19 mouse cellular contexts compared by ENCODE assay signal in genomic region chr10:53688952-53689584, GRCm38 (mm10). TPM values are rescaled to one million over a fixed set of nuclear protein-coding genes. Genes with fewer than 3 reads are reported as not detected.
A peak's percentile ranks its signal among the peaks of the same experiment; 100 is the strongest.
DNase-seq lines count a peak whose midpoint lies in the region; ATAC-seq and TF ChIP-seq lines count a peak whose summit lies in the region.
"Had no signal": no experiment of that assay in that cellular context is flagged by ENCODE, and none has a peak within 500 bp of the region (broad histone marks: within the 10 kb centered on the region; RNA-seq: fewer than 3 reads in every experiment).

No protein-coding gene starts in this region.

- H3K4me3 ChIP-seq in hindbrain, embryonic 12.5 days: no peak overlapping the region
- H3K4me3 ChIP-seq in hindbrain, embryonic 16.5 days (ENCODE audit: low read length): no peak overlapping the region
- H3K4me3 ChIP-seq in midbrain, embryonic 14.5 days (replicated peaks; ENCODE audit: low read depth, low read length): no peak overlapping the region
- no peak overlapping the region for H3K4me3 ChIP-seq in midbrain, postnatal 0 days (ENCODE audit: low read depth, low read length)
- no peak overlapping the region for H3K4me3 ChIP-seq in neural tube, embryonic 13.5 days
- H3K4me3 ChIP-seq: embryonic facial prominence, embryonic 13.5 days; forebrain, embryonic 12.5 days; heart, embryonic 10.5 days had no signal

- H3K27ac ChIP-seq in hindbrain, embryonic 12.5 days: no peak overlapping the region
- no peak overlapping the region for H3K27ac ChIP-seq in hindbrain, embryonic 16.5 days (ENCODE audit: low read depth, low read length)
- H3K27ac ChIP-seq in midbrain, embryonic 14.5 days (replicated peaks; ENCODE audit: low read depth, low read length): no peak overlapping the region
- H3K27ac ChIP-seq in midbrain, postnatal 0 days (ENCODE audit: low read depth, low read length): no peak overlapping the region
- H3K27ac ChIP-seq in neural tube, embryonic 13.5 days (replicated peaks): 0 out of 2 replicates have a peak overlapping the region, but pooled peaks have one; percentile 23
- H3K27ac ChIP-seq: embryonic facial prominence, embryonic 13.5 days; forebrain, embryonic 12.5 days; heart, embryonic 10.5 days had no signal

- no peaks in the 10 kb centered on the region for H3K36me3 ChIP-seq in hindbrain, embryonic 12.5 days
- no peaks in the 10 kb centered on the region for H3K36me3 ChIP-seq in hindbrain, embryonic 16.5 days (ENCODE audit: control insufficient read depth, insufficient read depth, low read length)
- no peaks in the 10 kb centered on the region for H3K36me3 ChIP-seq in midbrain, embryonic 14.5 days (ENCODE audit: control insufficient read depth, insufficient read depth, low read length)
- H3K36me3 ChIP-seq in midbrain, postnatal 0 days (ENCODE audit: insufficient read depth, low read length): no peaks in the 10 kb centered on the region
- 0 out of 2 replicates have a peak, but pooled peaks cover 6% of the 10 kb centered on the region for H3K36me3 ChIP-seq in neural tube, embryonic 13.5 days
- H3K36me3 ChIP-seq: embryonic facial prominence, embryonic 13.5 days; forebrain, embryonic 12.5 days; heart, embryonic 10.5 days had no signal

- no peak for TF ChIP-seq CTCF in midbrain, postnatal 0 days (IDR thresholded peaks at IDR 0.05)

- H3K9ac ChIP-seq in hindbrain, embryonic 12.5 days: no peak overlapping the region
- no peak overlapping the region for H3K9ac ChIP-seq in hindbrain, embryonic 16.5 days (ENCODE audit: low read depth, low read length)
- H3K9ac ChIP-seq in midbrain, embryonic 14.5 days (replicated peaks; ENCODE audit: low read length): no peak overlapping the region
- no peak overlapping the region for H3K9ac ChIP-seq in midbrain, postnatal 0 days (replicated peaks; ENCODE audit: low read length, poor library complexity, severe bottlenecking)
- no peak overlapping the region for H3K9ac ChIP-seq in neural tube, embryonic 13.5 days
- H3K9ac ChIP-seq: embryonic facial prominence, embryonic 13.5 days; forebrain, embryonic 12.5 days had no signal

- H3K27me3 ChIP-seq in hindbrain, embryonic 12.5 days: no peaks in the 10 kb centered on the region
- no peaks in the 10 kb centered on the region for H3K27me3 ChIP-seq in hindbrain, embryonic 16.5 days (replicated peaks; ENCODE audit: control insufficient read depth, insufficient read depth, low read length)
- no peaks in the 10 kb centered on the region for H3K27me3 ChIP-seq in midbrain, embryonic 14.5 days (ENCODE audit: control insufficient read depth, insufficient read depth, low read length)
- no peaks in the 10 kb centered on the region for H3K27me3 ChIP-seq in midbrain, postnatal 0 days (ENCODE audit: insufficient read depth, low read length)
- H3K27me3 ChIP-seq in neural tube, embryonic 13.5 days: no peaks in the 10 kb centered on the region
- H3K27me3 ChIP-seq: embryonic facial prominence, embryonic 13.5 days; forebrain, embryonic 12.5 days had no signal

- no peaks in the 10 kb centered on the region for H3K4me1 ChIP-seq in hindbrain, embryonic 12.5 days
- no peaks in the 10 kb centered on the region for H3K4me1 ChIP-seq in hindbrain, embryonic 16.5 days (ENCODE audit: control insufficient read depth, insufficient read depth, low read depth, low read length)
- H3K4me1 ChIP-seq in midbrain, embryonic 14.5 days (ENCODE audit: control insufficient read depth, insufficient read depth, low read length): no peaks in the 10 kb centered on the region
- no peaks in the 10 kb centered on the region for H3K4me1 ChIP-seq in midbrain, postnatal 0 days (ENCODE audit: insufficient read depth, low read length)
- peaks cover 20% of the 10 kb centered on the region for H3K4me1 ChIP-seq in neural tube, embryonic 13.5 days (replicated peaks)
- H3K4me1 ChIP-seq: embryonic facial prominence, embryonic 13.5 days; forebrain, embryonic 12.5 days had no signal

- no peaks in the 10 kb centered on the region for H3K9me3 ChIP-seq in hindbrain, embryonic 12.5 days (replicated peaks)
- H3K9me3 ChIP-seq in hindbrain, embryonic 16.5 days (ENCODE audit: control insufficient read depth, low read length): no peaks in the 10 kb centered on the region
- H3K9me3 ChIP-seq in midbrain, embryonic 14.5 days (ENCODE audit: control insufficient read depth, low read length): no peaks in the 10 kb centered on the region
- 0 out of 2 replicates have a peak, but pooled peaks cover 3% of the 10 kb centered on the region for H3K9me3 ChIP-seq in midbrain, postnatal 0 days (ENCODE audit: low read length)
- peaks cover 5% of the 10 kb centered on the region; the same call in 1 of the 2 replicates for H3K9me3 ChIP-seq in neural tube, embryonic 13.5 days
- H3K9me3 ChIP-seq: embryonic facial prominence, embryonic 13.5 days; forebrain, embryonic 12.5 days; heart, embryonic 10.5 days had no signal

- DNase-seq in midbrain, embryonic 14.5 days: no peak
- no peak for DNase-seq in midbrain, postnatal 0 days (ENCODE audit: low spot score)
- no peak for DNase-seq in cerebellum, adult 11-12 months
- DNase-seq in adrenal gland, adult 2 months: no peak
- DNase-seq: adrenal gland, postnatal 14 days; cerebellum, adult 18-20 months; cerebellum, adult 9-11 months; cerebellum, postnatal 36 days; gastrocnemius, postnatal 10 days; heart, adult 18-20 months; heart, postnatal 10 days; heart, postnatal 4 days had no signal

- ATAC-seq in hindbrain, embryonic 12.5 days (ENCODE audit: low FRiP score): peak; percentile 68; the same call in 1 of the 2 replicates
- no peak for ATAC-seq in hindbrain, embryonic 16.5 days
- 0 out of 2 replicates have a peak, but pooled peaks have one; percentile 24 for ATAC-seq in midbrain, embryonic 14.5 days (ENCODE audit: low FRiP score, low TSS enrichment)
- ATAC-seq in midbrain, postnatal 0 days (ENCODE audit: low FRiP score): no peak
- ATAC-seq in neural tube, embryonic 13.5 days (ENCODE audit: low read depth): peak; percentile 78
- ATAC-seq: forebrain, embryonic 16.5 days had no signal

- no peak overlapping the region for H3K4me2 ChIP-seq in hindbrain, embryonic 12.5 days (replicated peaks)
- H3K4me2 ChIP-seq in hindbrain, embryonic 16.5 days (ENCODE audit: low read length): no peak overlapping the region
- no peak overlapping the region for H3K4me2 ChIP-seq in midbrain, embryonic 14.5 days (ENCODE audit: low read length)
- no peak overlapping the region for H3K4me2 ChIP-seq in midbrain, postnatal 0 days (ENCODE audit: low read depth, low read length, poor library complexity, severe bottlenecking)
- no peak overlapping the region for H3K4me2 ChIP-seq in neural tube, embryonic 13.5 days
- H3K4me2 ChIP-seq: embryonic facial prominence, embryonic 13.5 days; forebrain, embryonic 12.5 days had no signal

- 83% methylated on average over 4 of the region's 4 CpGs for WGBS in hindbrain, embryonic 12.5 days
- 69% methylated on average over 4 of the region's 4 CpGs for WGBS in hindbrain, embryonic 16.5 days
- WGBS in midbrain, embryonic 14.5 days: 89% methylated on average over 4 of the region's 4 CpGs
- WGBS in midbrain, postnatal 0 days: 91% methylated on average over 4 of the region's 4 CpGs
- 64% methylated on average over 4 of the region's 4 CpGs for WGBS in neural tube, embryonic 13.5 days

RNA-seq across cellular contexts. Expression of gene Mcm9, which starts 58.8 kb away (rescaled TPM):
- polyA plus RNA-seq in hindbrain, embryonic 12.5 days (2016; fragmentation: Nextera tagmentation; extraction: Ambion mirVana): 12.4 and 14.7 TPM in 2 replicates
- 5.9 and 6.0 TPM in 2 replicates for polyA plus RNA-seq in hindbrain, embryonic 16.5 days (2015; fragmentation: Nextera tagmentation; extraction: Ambion mirVana)
- polyA plus RNA-seq in midbrain, embryonic 14.5 days (2014; fragmentation: Nextera tagmentation; extraction: Ambion mirVana): 7.6 and 7.7 TPM in 2 replicates
- total RNA-seq in midbrain, postnatal 0 days (2014; rRNA removed): 3.1 and 5.9 TPM in 2 replicates
- 4.6 and 5.7 TPM in 2 replicates for polyA plus RNA-seq in midbrain, postnatal 0 days (2015; fragmentation: Nextera tagmentation; extraction: Ambion mirVana)
- 6.4 and 9.1 TPM in 2 replicates for polyA plus RNA-seq in neural tube, embryonic 13.5 days (2015; fragmentation: Nextera tagmentation; extraction: Ambion mirVana)
- 1 to 10 TPM; 8.9 to 9.1 TPM for total RNA-seq in adrenal gland, adult 2 months (2021)
- 2.2 and 3.1 TPM in 2 replicates for polyA plus RNA-seq in adrenal gland, adult 2 months (2012; rRNA removed)

Comparison
In these comparisons a context has a peak if more than half of its experiments do, and no peak if none do; other contexts are left out.
1. ATAC-seq: peak in hindbrain, embryonic 12.5 days (single experiment), midbrain, embryonic 14.5 days (single experiment) and neural tube, embryonic 13.5 days (single experiment); none in hindbrain, embryonic 16.5 days (single experiment) and midbrain, postnatal 0 days (single experiment).